In genomic region chr11:75587493-75588284, GRCm38 (mm10) we compare ENCODE assay signal across 8 mouse cellular contexts. TPM values are rescaled to one million over a fixed set of nuclear protein-coding genes. Genes with fewer than 3 reads are reported as not detected.
DNase-seq lines count a peak whose midpoint lies in the region; ATAC-seq lines count a peak whose summit lies in the region.

Gene Pitpna, plus strand, starts transcription at chr11:75588097.

- WGBS in hindbrain, embryonic 12.5 days, result 6% methylated on average over 49 of the region's 49 CpGs

- H3K9me3 ChIP-seq in hindbrain, embryonic 12.5 days (replicated peaks), result no peaks in the 10 kb centered on the region

- H3K4me1 ChIP-seq in hindbrain, embryonic 12.5 days, result peaks cover 25% of the 10 kb centered on the region

- peak within 1 kb of the TSS; percentile 94 for H3K4me3 ChIP-seq in hindbrain, embryonic 12.5 days

- peak; percentile 98 for DNase-seq in Muller cell, postnatal 12 days (ENCODE audit: inconsistent ontology term)
- peak; percentile 96 for DNase-seq in cerebellum, adult 9-11 months
- DNase-seq in frontal cortex, postnatal 10 days (ENCODE audit: low spot score in 2 of 2), result peak; percentile 93 to 95
- peak; percentile 94 to 95 for DNase-seq in layer of hippocampus, postnatal 14 days (ENCODE audit: low spot score in 2 of 2)
- peak; percentile 96 for DNase-seq in lung, postnatal 14 days
- DNase-seq in retina, adult 2 months (ENCODE audit: low read depth, low spot score), result peak; percentile 80
- DNase-seq in thymus, postnatal 36 days, result peak; percentile 95 to 96

- peak within 1 kb of the TSS; percentile 95 for H3K9ac ChIP-seq in hindbrain, embryonic 12.5 days

- H3K27me3 ChIP-seq in hindbrain, embryonic 12.5 days, result no peaks in the 10 kb centered on the region

- peak; percentile 89 for ATAC-seq in hindbrain, embryonic 12.5 days (ENCODE audit: low FRiP score)

- H3K36me3 ChIP-seq in hindbrain, embryonic 12.5 days, result peaks cover 7% of the 10 kb centered on the region

- H3K27ac ChIP-seq in hindbrain, embryonic 12.5 days, result peak within 1 kb of the TSS; percentile 94

- peak within 1 kb of the TSS; percentile 92 for H3K4me2 ChIP-seq in hindbrain, embryonic 12.5 days (replicated peaks)

RNA-seq across cellular contexts. Expression of gene Pitpna, which starts in this region (rescaled TPM):
- 116 and 125 TPM in 2 replicates for polyA plus RNA-seq in hindbrain, embryonic 12.5 days (2016; fragmentation: Nextera tagmentation; extraction: Ambion mirVana)
- 100 to 1,000 TPM; 312 to 321 TPM for total RNA-seq in layer of hippocampus, postnatal 14 days (2021)

Comparison
In these comparisons a context has a peak if more than half of its experiments do, and no peak if none do; other contexts are left out.
1. Peak in every context shown above with its lines: DNase-seq, ATAC-seq, H3K4me3 ChIP-seq and H3K27ac ChIP-seq.